Mouse (Mus musculus): ENCODE data around the gene Vav1. TPM values are rescaled to one million over a fixed set of nuclear protein-coding genes. Genes with fewer than 3 reads are reported as not detected.

The Vav1 gene
- polyA plus RNA-seq, 1 experiment from 2014 or later = 1.4 TPM

GRCm38 (mm10) chr17:57337996-57338395 lies 59.1 kb downstream of the Vav1 start:
- Histone ChIP-seq H3K9me3 (ENCODE audit: control insufficient read depth, low read length) (no peaks in the 10 kb centered on the region), H3K27me3 (ENCODE audit: control insufficient read depth, insufficient read depth, low read length) (no peaks in the 10 kb centered on the region), H3K36me3 (ENCODE audit: control insufficient read depth, insufficient read depth, low read length) (no peaks in the 10 kb centered on the region), H3K27ac (replicated peaks) (no peak overlapping the region), H3K9ac (ENCODE audit: low read length) (no peak overlapping the region), H3K4me2 (replicated peaks; ENCODE audit: low read depth) (no peak overlapping the region), H3K4me1 (replicated peaks; ENCODE audit: control insufficient read depth, insufficient read depth) (no peaks in the 10 kb centered on the region), H3K4me3 (ENCODE audit: low read depth, low read length) (no peak overlapping the region)
- DNase-seq (ENCODE audit: low spot score) (no peak), ATAC-seq (ENCODE audit: low FRiP score, low TSS enrichment) (no peak)
- 78% methylated on average over 10 of the region's 10 CpGs for WGBS
- TF ChIP-seq EP300 (optimal IDR thresholded peaks at IDR 0.05) (no peak), CTCF (IDR thresholded peaks at IDR 0.05; ENCODE audit: low read depth) (no peak)

GRCm38 (mm10) chr17:57339298-57339697 lies 60.4 kb downstream of the Vav1 start:
- Histone ChIP-seq H3K4me1 (replicated peaks; ENCODE audit: control insufficient read depth, insufficient read depth) (no peaks in the 10 kb centered on the region), H3K27me3 (ENCODE audit: control insufficient read depth, insufficient read depth, low read length) (no peaks in the 10 kb centered on the region), H3K27ac (replicated peaks) (no peak overlapping the region), H3K4me3 (ENCODE audit: low read depth, low read length) (no peak overlapping the region), H3K36me3 (ENCODE audit: control insufficient read depth, insufficient read depth, low read length) (no peaks in the 10 kb centered on the region), H3K9ac (ENCODE audit: low read length) (no peak overlapping the region), H3K4me2 (replicated peaks; ENCODE audit: low read depth) (no peak overlapping the region), H3K9me3 (ENCODE audit: control insufficient read depth, low read length) (no peaks in the 10 kb centered on the region)
- ATAC-seq (ENCODE audit: low FRiP score, low TSS enrichment) (no peak), DNase-seq (ENCODE audit: low spot score) (no peak)
- WGBS = 66% methylated on average over 9 of the region's 9 CpGs
- TF ChIP-seq EP300 (optimal IDR thresholded peaks at IDR 0.05) = no peak
- no peak for TF ChIP-seq CTCF (IDR thresholded peaks at IDR 0.05; ENCODE audit: low read depth)

GRCm38 (mm10) chr17:57341568-57341967 lies 62.7 kb downstream of the Vav1 start:
- no peak for TF ChIP-seq EP300 (optimal IDR thresholded peaks at IDR 0.05)
- no peak for TF ChIP-seq CTCF (IDR thresholded peaks at IDR 0.05; ENCODE audit: low read depth)

GRCm38 (mm10) chr17:57344029-57344707 lies 65.3 kb downstream of the Vav1 start:
- Histone ChIP-seq H3K27ac (replicated peaks) (no peak overlapping the region), H3K4me2 (replicated peaks; ENCODE audit: low read depth) (no peak overlapping the region), H3K36me3 (ENCODE audit: control insufficient read depth, insufficient read depth, low read length) (no peaks in the 10 kb centered on the region), H3K4me1 (replicated peaks; ENCODE audit: control insufficient read depth, insufficient read depth) (no peaks in the 10 kb centered on the region), H3K4me3 (ENCODE audit: low read depth, low read length) (no peak overlapping the region), H3K9me3 (ENCODE audit: control insufficient read depth, low read length) (no peaks in the 10 kb centered on the region), H3K27me3 (ENCODE audit: control insufficient read depth, insufficient read depth, low read length) (no peaks in the 10 kb centered on the region), H3K9ac (ENCODE audit: low read length) (no peak overlapping the region)
- no peak for TF ChIP-seq CTCF (IDR thresholded peaks at IDR 0.05; ENCODE audit: low read depth)
- TF ChIP-seq EP300 (optimal IDR thresholded peaks at IDR 0.05) = no peak
- DNase-seq (ENCODE audit: low spot score) (no peak), ATAC-seq (ENCODE audit: low FRiP score, low TSS enrichment) (no peak)
- WGBS = 58% methylated on average over 2 of the region's 2 CpGs

More at GRCm38 (mm10) chr17:57341568-57341967, 62.7 kb downstream of the Vav1 start:
- Histone ChIP-seq H3K27ac (replicated peaks) (no peak overlapping the region), H3K9me3 (ENCODE audit: control insufficient read depth, low read length) (no peaks in the 10 kb centered on the region), H3K27me3 (ENCODE audit: control insufficient read depth, insufficient read depth, low read length) (no peaks in the 10 kb centered on the region), H3K4me1 (replicated peaks; ENCODE audit: control insufficient read depth, insufficient read depth) (no peaks in the 10 kb centered on the region), H3K36me3 (ENCODE audit: control insufficient read depth, insufficient read depth, low read length) (no peaks in the 10 kb centered on the region), H3K9ac (ENCODE audit: low read length) (no peak overlapping the region), H3K4me3 (ENCODE audit: low read depth, low read length) (no peak overlapping the region), H3K4me2 (replicated peaks; ENCODE audit: low read depth) (no peak overlapping the region)
- ATAC-seq (ENCODE audit: low FRiP score, low TSS enrichment) (no peak), DNase-seq (ENCODE audit: low spot score) (no peak)
- 67% methylated on average over 4 of the region's 4 CpGs for WGBS

- TF ChIP-seq EP300 (optimal IDR thresholded peaks at IDR 0.05) (no peak), CTCF (IDR thresholded peaks at IDR 0.05; ENCODE audit: low read depth) (no peak)
- H3K4me1 ChIP-seq (replicated peaks; ENCODE audit: control insufficient read depth, insufficient read depth) = no peaks in the 10 kb centered on the region
- 60% methylated on average over 6 of the region's 6 CpGs for WGBS
- no peak overlapping the region for H3K27ac ChIP-seq (replicated peaks)
- DNase-seq (ENCODE audit: low spot score) (no peak), ATAC-seq (ENCODE audit: low FRiP score, low TSS enrichment) (no peak)
- H3K4me3 ChIP-seq (ENCODE audit: low read depth, low read length) = no peak overlapping the region
- H3K36me3 ChIP-seq (ENCODE audit: control insufficient read depth, insufficient read depth, low read length) = no peaks in the 10 kb centered on the region
- H3K4me2 ChIP-seq (replicated peaks; ENCODE audit: low read depth) = no peak overlapping the region
- no peaks in the 10 kb centered on the region for H3K27me3 ChIP-seq (ENCODE audit: control insufficient read depth, insufficient read depth, low read length)
- H3K9ac ChIP-seq (ENCODE audit: low read length) = no peak overlapping the region
- H3K9me3 ChIP-seq (ENCODE audit: control insufficient read depth, low read length) = no peaks in the 10 kb centered on the region
These were observed 68.1 kb downstream of the Vav1 start for GRCm38 (mm10) chr17:57347017-57347416.

- WGBS = 75% methylated on average over 2 of the region's 2 CpGs
- no peaks in the 10 kb centered on the region for H3K4me1 ChIP-seq (replicated peaks; ENCODE audit: control insufficient read depth, insufficient read depth)
- ATAC-seq (ENCODE audit: low FRiP score, low TSS enrichment) (no peak), DNase-seq (ENCODE audit: low spot score) (no peak)
- no peak overlapping the region for H3K9ac ChIP-seq (ENCODE audit: low read length)
- H3K36me3 ChIP-seq (ENCODE audit: control insufficient read depth, insufficient read depth, low read length) = no peaks in the 10 kb centered on the region
- no peaks in the 10 kb centered on the region for H3K9me3 ChIP-seq (ENCODE audit: control insufficient read depth, low read length)
- H3K4me3 ChIP-seq (ENCODE audit: low read depth, low read length) = no peak overlapping the region
- no peak overlapping the region for H3K27ac ChIP-seq (replicated peaks)
- H3K27me3 ChIP-seq (ENCODE audit: control insufficient read depth, insufficient read depth, low read length) = no peaks in the 10 kb centered on the region
- no peak overlapping the region for H3K4me2 ChIP-seq (replicated peaks; ENCODE audit: low read depth)
- no peak for TF ChIP-seq CTCF (IDR thresholded peaks at IDR 0.05; ENCODE audit: low read depth)
- no peak for TF ChIP-seq EP300 (optimal IDR thresholded peaks at IDR 0.05)
These were observed 68.9 kb downstream of the Vav1 start for GRCm38 (mm10) chr17:57347781-57348180.
